Mouse (Mus musculus): ENCODE data around the gene Hmg20a.

- TF ChIP-seq POLR2A (IDR thresholded peaks at IDR 0.05; ENCODE audit: insufficient read depth, low read depth, low read length) (no peak), CTCF (IDR thresholded peaks at IDR 0.05; ENCODE audit: insufficient read depth, low read depth, low read length) (no peak)
Measured at GRCm38 (mm10) chr9:56374401-56374800, 44.0 kb upstream of the Hmg20a start.

Data from olfactory bulb, adult 2 months (tissue).